Mouse (Mus musculus) lung, embryonic 14.5 days (tissue): Measurements from ENCODE around the gene 1700042G07Rik. TPM values are rescaled to one million over a fixed set of nuclear protein-coding genes. Genes with fewer than 3 reads are reported as not detected.

ENCODE experiments used
- ATAC-seq: fragments of 200-750 bp; cut with Nextera tagmentation; 2 replicates; pipeline ENCODE4 v1.8.0; 2017; ENCODE audit warnings: mild to moderate bottlenecking, moderate TSS enrichment, moderate library complexity; ENCODE audit not compliant: insufficient read depth
- DNase-seq: peaks from one replicate; pipeline ENCODE4 v3.0.0-alpha.2; 2015
- H3K27ac ChIP-seq: fragments of 300-500 bp; sonication (generic); 2 replicates; pipeline ENCODE4 v1.5.1; 2014; ENCODE audit warnings: low read depth, mild to moderate bottlenecking, moderate library complexity
- H3K27me3 ChIP-seq: fragments of 300-500 bp; sonication (generic); 2 replicates; pipeline ENCODE4 v1.6.1; 2014; ENCODE audit warnings: low read length, control low read depth; ENCODE audit not compliant: insufficient read depth
- H3K36me3 ChIP-seq: fragments of 300-500 bp; sonication (generic); 2 replicates; pipeline ENCODE4 v1.6.1; 2014; ENCODE audit warnings: control low read depth; ENCODE audit not compliant: insufficient read depth
- H3K4me1 ChIP-seq: fragments of 300-500 bp; sonication (generic); 2 replicates; pipeline ENCODE4 v1.6.1; 2014; ENCODE audit warnings: antibody characterized with exemption, control low read depth; ENCODE audit not compliant: insufficient read depth
- H3K4me2 ChIP-seq: fragments of 300-500 bp; sonication (generic); 2 replicates; pipeline ENCODE4 v1.6.1; 2014; ENCODE audit warnings: mild to moderate bottlenecking
- H3K4me3 ChIP-seq: fragments of 300-500 bp; sonication (generic); 2 replicates; pipeline ENCODE4 v1.5.1; 2014; ENCODE audit warnings: low read depth, low read length
- H3K9ac ChIP-seq: fragments of 300-500 bp; sonication (generic); 2 replicates; pipeline ENCODE4 v1.6.1; 2014
- H3K9me3 ChIP-seq: fragments of 300-500 bp; sonication (generic); 2 replicates; pipeline ENCODE4 v1.6.1; 2016; ENCODE audit warnings: low read depth, low read length, control low read depth
- CTCF ChIP-seq: IDR thresholded peaks from 2 replicates; pipeline ENCODE4 v1.5.1; 2016; ENCODE audit warnings: antibody characterized with exemption, low read depth
- WGBS: fragments of 180-500 bp; shearing (Covaris S2); extraction: QIAGEN DNeasy Blood & Tissue Kit; methylation state at CpG from one replicate; pipeline ENCODE4 v1.1.7; 2014; 5-methylcytosine and 5-hydroxymethylcytosine counted together
- polyA plus RNA-seq: library from polyadenylated mRNA; unstranded; fragments of >200 nt; fragmentation: Nextera tagmentation; extraction: Ambion mirVana; gene quantifications from 2 replicates; pipeline ENCODE4 v1.2.1, GENCODE M21; 2014

Gene 1700042G07Rik
- polyA plus RNA-seq, 1 experiment from 2014 or later = not detected

DNA sequence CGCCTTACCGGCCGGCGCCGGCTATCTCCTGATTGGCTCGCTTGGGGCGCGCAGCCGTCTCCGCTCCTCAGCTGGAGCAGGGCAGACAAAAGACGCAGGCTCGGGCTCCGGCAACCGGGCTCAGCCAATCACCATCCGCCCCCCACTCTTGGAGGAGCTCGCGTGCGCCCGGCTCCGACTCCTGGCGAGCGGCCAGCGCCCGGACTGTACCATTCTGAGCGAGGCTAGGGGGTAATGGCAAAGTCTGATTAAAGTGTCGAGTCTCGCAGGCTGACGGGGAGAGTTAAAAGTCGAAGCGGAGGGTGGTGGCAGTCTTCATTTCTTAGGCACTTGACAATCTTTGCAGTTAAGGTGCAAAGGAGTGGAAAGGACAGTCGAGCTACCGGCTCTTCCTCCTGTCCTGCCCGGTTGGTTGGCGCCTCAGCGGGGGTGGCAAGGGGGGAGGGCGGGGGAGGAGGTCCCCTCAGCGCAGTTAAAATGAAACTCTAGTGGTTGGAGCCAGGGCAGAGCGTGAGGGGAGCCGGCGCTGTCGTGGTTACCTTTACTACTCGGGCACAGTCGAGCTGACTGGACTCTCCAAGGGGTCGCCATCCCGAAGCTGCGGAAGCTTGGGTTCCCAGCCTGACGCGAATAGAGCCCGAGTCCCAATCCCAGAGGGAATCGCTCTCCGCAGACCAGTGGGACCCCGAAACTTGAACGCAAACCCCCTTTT lies 48.1 kb downstream of the 1700042G07Rik start, which contains the start of gene Pik3r3:
TSS of gene Pik3r3 (plus strand) at position 479 of the 712 bp plus-strand sequence.
- peak within 1 kb of the TSS; percentile 90 for H3K9ac ChIP-seq
- ATAC-seq (peak; percentile 100), DNase-seq (peak; percentile 99)
- no peaks in the 10 kb centered on the region for H3K9me3 ChIP-seq
- peak within 1 kb of the TSS; percentile 68 for H3K4me2 ChIP-seq
- H3K4me1 ChIP-seq = 0 out of 2 replicates have a peak, but pooled peaks cover 7% of the 10 kb centered on the region
- TF ChIP-seq CTCF = no peak
- under 1% methylated on average over 52 of the region's 53 CpGs for WGBS
- no peaks in the 10 kb centered on the region for H3K27me3 ChIP-seq
- peak within 1 kb of the TSS; percentile 62 for H3K4me3 ChIP-seq
- H3K27ac ChIP-seq = peak within 1 kb of the TSS; percentile 100
- H3K36me3 ChIP-seq = no peaks in the 10 kb centered on the region

DNA sequence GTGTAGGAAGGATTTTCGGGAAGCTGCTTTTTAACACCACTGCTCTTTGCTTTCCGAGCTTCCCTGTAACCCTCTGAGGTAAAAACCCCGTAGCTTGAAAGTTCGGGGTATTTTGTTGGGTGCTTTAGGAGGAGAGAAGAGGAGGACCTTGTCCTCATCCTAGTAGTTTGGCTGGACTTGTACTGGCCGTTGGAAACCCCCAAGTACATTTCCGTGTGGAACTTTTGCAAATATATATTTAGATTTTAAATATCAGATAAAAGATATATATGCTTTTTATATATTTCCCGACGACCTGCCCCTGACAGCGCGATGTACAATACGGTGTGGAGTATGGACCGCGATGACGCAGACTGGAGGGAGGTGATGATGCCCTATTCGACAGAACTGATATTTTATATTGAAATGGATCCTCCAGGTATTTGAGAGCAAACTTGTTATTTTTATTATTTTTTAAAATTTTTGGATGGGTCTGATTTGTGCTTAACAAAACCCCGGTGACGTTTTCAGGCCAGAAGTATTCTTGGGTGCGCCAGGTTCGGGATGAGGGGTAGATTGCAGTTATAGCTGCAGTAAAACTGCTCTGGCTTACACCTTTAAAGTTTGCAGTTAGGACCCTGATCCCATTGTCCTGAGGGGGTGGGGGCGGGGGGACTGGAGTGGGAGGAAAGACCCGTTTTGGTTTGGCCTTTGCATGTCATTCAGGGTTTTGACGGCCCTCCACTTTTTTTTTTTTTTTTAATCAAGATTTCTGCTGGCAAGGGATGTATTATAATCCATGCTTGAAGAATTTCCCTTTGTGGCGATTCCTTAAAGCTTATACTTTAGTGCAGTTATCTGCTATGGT lies 49.0 kb downstream of the 1700042G07Rik start:
- peak overlapping the region; percentile 100 for H3K27ac ChIP-seq
- DNase-seq = peak; percentile 53
- H3K4me3 ChIP-seq = peak overlapping the region; percentile 62
- WGBS = under 1% methylated on average over 23 of the region's 23 CpGs
- H3K27me3 ChIP-seq = no peaks in the 10 kb centered on the region
- no peaks in the 10 kb centered on the region for H3K36me3 ChIP-seq
- peak overlapping the region; percentile 68 for H3K4me2 ChIP-seq
- peak overlapping the region; percentile 90 for H3K9ac ChIP-seq
- ATAC-seq = no peak
- 0 out of 2 replicates have a peak, but pooled peaks cover 7% of the 10 kb centered on the region for H3K4me1 ChIP-seq
- H3K9me3 ChIP-seq = no peaks in the 10 kb centered on the region
- TF ChIP-seq CTCF = no peak

DNA sequence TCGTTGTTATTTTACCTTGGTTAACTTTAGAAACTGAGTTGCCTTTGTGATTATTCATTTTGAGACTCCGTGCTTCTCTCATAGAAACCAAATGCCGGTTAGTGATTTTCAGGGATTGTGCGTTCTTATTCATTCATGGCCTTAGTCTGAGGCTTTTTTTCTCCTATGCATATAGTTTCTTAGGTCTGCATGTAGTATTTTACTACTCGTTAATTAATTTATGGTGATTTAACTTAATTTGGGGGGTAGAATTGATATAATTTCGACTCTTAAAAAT lies 49.6 kb downstream of the 1700042G07Rik start:
- Histone ChIP-seq H3K4me1 (0 out of 2 replicates have a peak, but pooled peaks cover 7% of the 10 kb centered on the region), H3K36me3 (no peaks in the 10 kb centered on the region), H3K4me2 (peak overlapping the region; percentile 68), H3K9ac (peak overlapping the region; percentile 90), H3K27ac (peak overlapping the region; percentile 100), H3K9me3 (no peaks in the 10 kb centered on the region), H3K27me3 (no peaks in the 10 kb centered on the region), H3K4me3 (peak overlapping the region; percentile 62)
- TF ChIP-seq CTCF = no peak
- peak; percentile 35 for DNase-seq
- no peak for ATAC-seq
- WGBS = 3% methylated on average over 6 of the region's 6 CpGs

Other genes with a start within 250 kb of the 1700042G07Rik start
- not detected in 2 replicates for gene Dmbx1, start 233.4 kb upstream of the 1700042G07Rik start, polyA plus RNA-seq
- gene Faah, start 155.4 kb upstream of the 1700042G07Rik start, polyA plus RNA-seq = 6.3 and 8.0 TPM in 2 replicates
- gene Nsun4, start 119.5 kb upstream of the 1700042G07Rik start, polyA plus RNA-seq = 21.9 and 24.5 TPM in 2 replicates
- 466 and 476 TPM in 2 replicates for gene Uqcrh, start 98.3 kb upstream of the 1700042G07Rik start, polyA plus RNA-seq
- 77.2 and 82.6 TPM in 2 replicates for gene Lrrc41, start 98.1 kb upstream of the 1700042G07Rik start, polyA plus RNA-seq
- 35.9 and 43.2 TPM in 2 replicates for gene Rad54l, start 49.7 kb upstream of the 1700042G07Rik start, polyA plus RNA-seq
- 63.3 and 66.5 TPM in 2 replicates for gene Pomgnt1, start 49.5 kb upstream of the 1700042G07Rik start, polyA plus RNA-seq
- gene Lurap1, start 22.0 kb upstream of the 1700042G07Rik start, polyA plus RNA-seq = 2.5 and 3.4 TPM in 2 replicates
- gene Tspan1, start 5.8 kb upstream of the 1700042G07Rik start, polyA plus RNA-seq = 7.0 and 7.5 TPM in 2 replicates
- not detected in 2 replicates for gene Gm49337, start within 50 bp of the 1700042G07Rik start, polyA plus RNA-seq
- gene Pik3r3, start 48.2 kb downstream of the 1700042G07Rik start, polyA plus RNA-seq = 26.4 and 28.7 TPM in 2 replicates